ENCODE assay signal across 31 mouse cellular contexts in genomic region chr3:30424036-30424435, GRCm38 (mm10).
"Had no signal": no experiment of that assay in that cellular context is flagged by ENCODE, and none has a peak within 500 bp of the region (broad histone marks: within the 10 kb centered on the region; RNA-seq: fewer than 3 reads in every experiment).

No protein-coding gene starts in this region.

- DNase-seq: left cerebral cortex, postnatal 4 days; liver; liver, embryonic 13.5 days; liver, postnatal 0 days; lung, adult 18-20 months; lung, adult 2 months; lung, embryonic 14.5 days; lung, postnatal 10 days; lung, postnatal 14 days; lung, postnatal 36 days; lung, postnatal 4 days; midbrain, embryonic 14.5 days had no signal

- H3K4me3 ChIP-seq: left cerebral cortex, adult 2 months; limb, embryonic 10.5 days; limb, embryonic 12.5 days; limb, embryonic 13.5 days; limb, embryonic 15.5 days; liver, embryonic 12.5 days; liver, embryonic 13.5 days; liver, embryonic 15.5 days; lung, embryonic 15.5 days; megakaryocyte, embryonic 14.5 days; midbrain, embryonic 10.5 days; midbrain, embryonic 12.5 days; midbrain, embryonic 15.5 days; myocyte; neural tube, embryonic 12.5 days had no signal

- H3K9me3 ChIP-seq: limb, embryonic 10.5 days; limb, embryonic 15.5 days; liver, embryonic 12.5 days; liver, embryonic 13.5 days; liver, embryonic 15.5 days; lung, embryonic 15.5 days; megakaryocyte, embryonic 14.5 days; neural tube, embryonic 12.5 days had no signal

- H3K9ac ChIP-seq: limb, embryonic 12.5 days; limb, embryonic 13.5 days; limb, embryonic 15.5 days; liver, embryonic 12.5 days; liver, embryonic 13.5 days; liver, embryonic 14.5 days; liver, embryonic 15.5 days; liver, postnatal 0 days; lung, embryonic 14.5 days; lung, embryonic 15.5 days; midbrain, embryonic 12.5 days; midbrain, embryonic 15.5 days; neural tube, embryonic 12.5 days had no signal

- H3K4me2 ChIP-seq: limb, embryonic 12.5 days; limb, embryonic 13.5 days; limb, embryonic 15.5 days; liver, embryonic 11.5 days; liver, embryonic 12.5 days; liver, embryonic 13.5 days; liver, embryonic 15.5 days; lung, embryonic 14.5 days; lung, embryonic 15.5 days; midbrain, embryonic 12.5 days; midbrain, embryonic 15.5 days; neural tube, embryonic 12.5 days had no signal

- H3K27me3 ChIP-seq: limb, embryonic 12.5 days; limb, embryonic 13.5 days; limb, embryonic 15.5 days; liver, embryonic 12.5 days; liver, embryonic 13.5 days; liver, embryonic 15.5 days; lung, embryonic 15.5 days; megakaryocyte, embryonic 14.5 days; midbrain, embryonic 12.5 days; midbrain, embryonic 15.5 days; neural tube, embryonic 12.5 days had no signal

- ATAC-seq: liver, embryonic 12.5 days; liver, postnatal 0 days; lung, postnatal 0 days; midbrain, embryonic 15.5 days; midbrain, embryonic 16.5 days had no signal

- H3K4me1 ChIP-seq: limb, embryonic 15.5 days; liver, embryonic 12.5 days; liver, embryonic 13.5 days; liver, embryonic 15.5 days; megakaryocyte, embryonic 14.5 days; midbrain, embryonic 15.5 days; neural tube, embryonic 12.5 days had no signal

- H3K36me3 ChIP-seq: limb, embryonic 15.5 days; liver, embryonic 12.5 days; liver, embryonic 13.5 days; liver, embryonic 15.5 days; lung, embryonic 15.5 days; midbrain, embryonic 12.5 days; midbrain, embryonic 15.5 days; neural tube, embryonic 12.5 days had no signal

- H3K27ac ChIP-seq: left cerebral cortex, adult 2 months; limb, embryonic 12.5 days; limb, embryonic 13.5 days; limb, embryonic 15.5 days; liver, embryonic 12.5 days; liver, embryonic 13.5 days; liver, embryonic 14.5 days; liver, embryonic 15.5 days; lung, embryonic 15.5 days; macrophage; midbrain, embryonic 10.5 days; midbrain, embryonic 12.5 days; midbrain, embryonic 15.5 days; neural tube, embryonic 12.5 days had no signal
